Mouse (Mus musculus) kidney, adult 9 months (tissue): ENCODE measurements at regions not wholly inside any gene's neighbourhood (a gene's known extent, or its start where the extent isn't known, plus 50 kb on each side); places are given as distances from the start of the nearest gene placed in this dataset.

ENCODE experiments used
- DNase-seq: peaks from one replicate; pipeline ENCODE4 v3.0.0; 2022

- DNase-seq: peak; percentile 31
Observed at GRCm38 (mm10) chr10:92225071-92225470, 497.1 kb downstream of the Nedd1 start.

- DNase-seq: no peak
Observed at GRCm38 (mm10) chr10:92219310-92219709, 502.9 kb downstream of the Nedd1 start.

GRCm38 (mm10) chr10:92170856-92171255, 551.4 kb downstream of the Nedd1 start:
- DNase-seq: no peak

DNA sequence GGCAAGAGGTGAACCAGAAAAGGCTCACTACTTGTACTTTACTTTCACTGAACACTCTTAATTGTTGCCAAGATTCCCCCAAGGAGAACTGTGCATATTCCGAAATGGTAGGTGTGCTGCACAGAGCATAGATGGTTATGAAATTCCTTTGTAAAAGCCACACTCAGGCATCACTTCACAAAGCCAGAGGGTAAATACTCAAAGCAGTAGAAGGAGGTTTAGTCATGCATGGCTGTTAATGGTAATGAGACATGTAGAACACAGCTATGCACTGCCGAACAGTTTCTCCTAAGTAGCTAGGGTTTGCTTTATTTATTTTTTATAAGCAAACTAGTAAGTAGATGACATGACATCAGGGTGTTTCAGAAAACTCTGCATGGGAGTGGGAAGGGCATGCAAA, 556.2 kb downstream of the Nedd1 start:
- peak; percentile 9 for DNase-seq

- no peak for DNase-seq
Observed at GRCm38 (mm10) chr10:92164991-92165390, 557.2 kb downstream of the Nedd1 start.

- no peak for DNase-seq
Observed at GRCm38 (mm10) chr10:92164648-92164960, 557.6 kb downstream of the Nedd1 start.

DNA sequence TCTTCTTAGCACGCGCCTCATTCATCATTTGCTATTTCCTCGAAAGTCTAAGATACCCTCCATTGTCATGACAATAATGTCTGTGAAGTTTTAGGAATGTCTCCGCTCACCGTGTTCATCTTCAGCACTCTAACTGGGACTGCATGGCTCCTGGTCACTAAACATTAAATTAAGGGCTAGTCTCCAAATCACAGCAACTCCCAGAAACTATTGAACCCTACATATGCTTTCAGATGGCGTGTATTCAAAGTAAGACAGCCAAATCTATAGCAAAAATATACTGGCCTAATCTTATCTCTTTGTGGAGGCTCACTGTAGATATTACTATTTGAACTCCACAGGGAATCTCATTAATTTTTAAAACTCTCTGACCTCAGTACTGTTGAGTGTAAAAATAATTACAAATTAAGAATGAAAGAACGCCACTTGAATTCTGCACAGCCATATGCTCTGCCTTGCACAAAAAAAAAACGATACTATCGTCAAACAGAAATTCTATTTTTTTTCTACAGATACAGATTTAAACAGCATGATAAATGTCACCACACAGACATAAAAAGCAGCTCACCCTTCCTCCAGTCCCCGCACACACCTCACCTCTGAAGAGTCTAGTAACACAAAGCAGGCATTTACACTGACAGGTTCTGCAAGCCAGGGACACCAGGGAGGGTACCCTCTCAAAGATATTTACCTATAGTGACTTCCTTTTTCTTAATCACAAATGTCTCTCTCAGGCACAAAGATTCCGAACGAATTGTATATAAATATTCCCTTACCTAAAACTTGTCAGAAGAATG, 558.2 kb downstream of the Nedd1 start:
- DNase-seq: no peak

GRCm38 (mm10) chr10:92163071-92163504, 559.1 kb downstream of the Nedd1 start:
- no peak for DNase-seq

GRCm38 (mm10) chr10:92162473-92163011, 559.7 kb downstream of the Nedd1 start:
- no peak for DNase-seq

GRCm38 (mm10) chr10:92161501-92161900, 560.7 kb downstream of the Nedd1 start:
- DNase-seq: no peak

DNA sequence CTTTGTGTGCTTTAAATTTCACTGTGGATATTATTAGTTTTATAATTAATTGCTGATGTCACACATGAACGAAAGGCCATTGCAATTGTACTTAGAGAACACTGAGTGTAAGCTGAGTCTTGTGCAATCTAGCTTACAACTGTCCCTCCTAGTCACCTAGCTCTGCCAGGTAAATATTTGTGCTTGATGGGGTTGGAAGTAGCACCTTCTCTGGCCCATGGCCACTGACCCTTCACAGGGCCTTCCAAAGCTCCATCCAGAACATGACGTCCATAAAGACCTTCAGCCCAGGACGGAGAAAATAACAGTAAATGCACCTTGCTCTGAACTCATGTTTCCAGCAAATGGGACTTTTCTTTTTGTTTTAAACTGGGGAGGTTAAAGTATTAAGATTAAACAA, 576.0 kb downstream of the Nedd1 start:
- DNase-seq: no peak

GRCm38 (mm10) chr10:92135521-92135920, 586.7 kb downstream of the Nedd1 start:
- no peak for DNase-seq

DNA sequence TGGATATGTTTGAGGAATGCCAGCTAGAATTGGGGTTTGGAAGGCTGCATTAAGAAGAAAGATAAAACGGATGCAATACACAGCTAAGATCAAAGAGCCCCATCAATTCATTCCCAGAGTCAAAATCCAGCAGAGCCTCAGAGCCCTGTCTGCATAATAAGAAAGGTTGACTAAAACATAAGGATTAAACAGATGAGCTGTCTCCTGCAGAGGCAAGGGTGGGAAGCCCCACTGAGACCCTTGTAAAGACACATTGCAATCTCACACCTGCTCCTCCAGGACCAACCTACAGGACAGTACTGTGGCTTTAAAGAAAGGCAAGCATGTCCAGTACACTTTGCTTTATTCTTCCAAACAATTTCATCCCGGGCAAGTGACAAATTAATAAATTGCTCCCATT, 609.4 kb downstream of the Nedd1 start:
- DNase-seq: no peak

DNA sequence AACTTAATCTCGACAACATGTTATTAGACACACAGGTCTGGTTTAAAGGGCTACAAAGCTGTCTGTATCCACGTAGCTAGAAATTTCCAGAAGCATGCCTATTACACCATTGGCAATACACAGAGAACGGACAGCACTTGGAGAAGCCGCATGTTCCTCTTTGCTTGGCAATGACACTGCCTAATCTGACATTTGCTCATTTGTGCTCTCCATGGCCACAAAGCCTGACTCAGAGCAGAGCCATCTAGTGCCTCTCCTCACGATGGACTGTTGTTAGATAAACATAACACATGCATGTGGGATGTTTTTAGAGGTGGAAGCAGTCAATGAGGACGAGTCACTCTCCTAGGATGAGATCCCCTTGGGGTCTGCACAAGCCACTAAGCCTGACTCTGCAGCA, 615.9 kb downstream of the Nedd1 start:
- DNase-seq: no peak

DNA sequence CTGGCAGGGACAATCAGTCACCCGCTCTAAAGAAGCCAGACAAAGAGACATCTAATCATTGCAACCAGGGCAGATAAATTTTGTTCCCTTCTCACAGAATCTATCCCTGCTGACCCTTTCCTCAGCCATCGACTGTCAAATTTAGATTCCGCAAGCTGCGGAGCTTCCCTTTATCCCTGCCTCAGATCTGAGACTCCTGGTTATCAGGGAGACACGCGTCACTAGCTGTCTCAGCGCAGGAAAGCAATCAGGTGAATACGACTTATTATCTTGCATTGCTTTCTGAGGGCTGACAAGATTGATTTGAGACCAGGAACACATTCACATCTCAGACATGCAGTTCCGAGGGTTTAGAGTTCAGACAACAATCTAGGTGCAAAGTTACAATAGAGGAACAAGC, 618.3 kb downstream of the Nedd1 start:
- DNase-seq: no peak

DNA sequence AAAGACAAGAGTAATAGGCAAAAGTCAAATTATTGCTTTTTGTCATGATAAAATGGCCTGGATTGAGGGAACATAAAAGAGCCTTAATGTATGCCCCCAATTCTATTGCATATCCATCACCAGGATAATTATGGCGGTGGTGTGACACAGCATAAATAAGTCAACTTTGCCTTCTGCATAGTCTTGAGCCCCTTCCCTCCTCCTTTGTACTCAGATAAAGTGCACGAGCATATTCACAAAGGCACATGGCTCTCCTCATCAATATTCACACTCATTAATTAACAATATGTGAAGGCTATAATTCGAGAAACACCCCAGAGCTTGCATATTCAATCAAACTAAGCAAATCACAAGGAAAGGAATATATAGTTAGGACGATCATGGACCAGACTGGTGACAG, 619.5 kb downstream of the Nedd1 start:
- DNase-seq: no peak

- no peak for DNase-seq
Observed at GRCm38 (mm10) chr10:92097562-92097961, 624.7 kb downstream of the Nedd1 start.

DNA sequence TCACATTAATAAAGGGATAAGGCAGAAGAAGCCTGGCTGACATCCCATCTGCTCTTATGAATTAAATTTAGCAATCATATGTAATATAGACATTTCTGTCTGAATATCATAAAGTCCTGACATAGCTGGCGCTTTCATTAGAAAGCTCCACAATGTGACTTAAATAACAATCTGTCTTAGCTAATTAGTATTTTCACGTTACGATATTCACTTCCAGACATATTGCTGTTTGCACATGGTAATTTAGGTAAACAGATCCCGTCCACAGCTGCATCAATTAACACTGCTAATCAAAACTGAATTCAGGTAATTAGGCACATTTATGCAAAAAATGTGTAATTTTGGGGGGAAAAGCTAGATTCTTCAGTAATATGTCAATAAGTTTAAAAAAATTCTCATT, 625.1 kb downstream of the Nedd1 start:
- no peak for DNase-seq

DNA sequence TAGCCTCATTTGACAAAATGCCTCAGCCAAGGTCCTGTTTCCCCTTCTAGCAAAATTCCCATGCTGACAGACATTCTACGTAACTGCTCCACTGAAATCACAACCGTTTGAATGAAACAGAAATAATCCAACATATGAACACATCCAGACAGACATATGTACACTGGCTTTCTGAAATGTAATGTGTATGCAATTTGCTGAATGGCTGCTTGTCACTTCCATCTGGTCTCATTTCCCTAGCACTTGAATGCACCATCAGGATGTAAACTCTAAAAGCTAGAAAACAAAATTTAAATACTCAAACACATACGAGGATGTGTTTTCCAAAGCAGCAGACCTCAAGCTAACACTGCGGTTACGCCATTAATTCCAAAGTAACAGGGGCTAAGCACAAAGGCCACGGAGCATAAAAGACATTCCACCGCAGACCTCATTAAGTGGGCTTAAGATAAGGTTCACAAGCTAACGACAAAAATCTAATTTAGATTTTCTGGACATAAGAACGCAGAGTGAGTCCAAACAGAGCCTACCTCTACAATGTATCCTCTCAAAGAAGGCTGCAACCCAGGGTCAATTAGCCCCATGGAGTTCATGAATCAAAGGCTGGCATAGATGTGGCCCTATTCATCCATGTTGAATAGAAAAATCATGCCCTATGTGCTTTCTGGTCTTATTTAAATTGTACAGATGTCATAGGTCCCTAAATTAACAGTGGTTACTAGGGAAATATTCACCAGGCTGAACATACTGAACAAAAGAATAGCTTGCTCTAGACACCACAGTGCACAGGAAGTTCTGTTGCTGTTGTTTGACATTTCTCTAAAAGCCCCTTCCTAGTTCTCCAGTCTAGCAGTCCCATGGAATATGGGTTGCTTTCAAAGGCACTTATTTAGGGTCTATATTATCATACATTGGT, 630.5 kb downstream of the Nedd1 start:
- DNase-seq: no peak

GRCm38 (mm10) chr10:92082111-92082510, 640.1 kb downstream of the Nedd1 start:
- no peak for DNase-seq

DNA sequence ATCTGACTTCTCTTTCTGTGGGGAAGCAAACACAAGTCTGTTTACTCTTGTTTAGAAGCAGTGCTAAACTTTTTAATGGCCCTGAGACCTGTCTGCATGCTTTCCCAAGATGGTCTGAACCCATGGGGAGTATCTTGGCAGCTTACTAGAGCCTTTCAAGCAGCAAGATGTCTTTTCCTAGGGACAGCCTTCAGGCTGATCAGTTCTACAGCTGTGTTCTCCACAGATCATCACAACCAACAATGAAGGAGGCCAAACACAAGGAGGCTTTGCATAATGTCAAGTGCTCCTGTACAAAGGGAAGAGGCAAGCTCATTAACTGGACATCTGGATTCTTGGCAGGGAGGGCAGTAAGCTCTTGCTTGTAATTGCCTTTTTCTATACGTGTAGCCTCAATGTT, 641.0 kb downstream of the Nedd1 start:
- DNase-seq: no peak

GRCm38 (mm10) chr10:92079421-92079820, 642.8 kb downstream of the Nedd1 start:
- DNase-seq: no peak

DNA sequence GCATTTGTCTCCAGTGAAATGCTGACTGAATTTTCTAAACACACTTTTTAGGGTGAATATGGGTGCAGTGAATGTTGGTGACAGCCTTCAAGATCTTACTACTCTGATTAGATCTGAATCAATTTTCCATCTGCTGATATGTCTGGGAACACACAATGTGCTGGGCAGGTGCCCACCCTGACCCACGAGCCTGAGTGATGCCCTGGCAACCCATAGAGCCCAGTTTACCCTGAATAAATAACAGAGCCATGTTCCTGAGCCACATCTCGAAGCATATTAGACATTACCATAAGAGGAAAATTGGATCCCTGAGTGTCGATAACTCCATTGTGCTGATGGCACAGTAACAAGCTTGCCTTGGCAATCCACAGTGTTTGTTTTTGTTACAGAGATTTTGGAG, 644.9 kb downstream of the Nedd1 start:
- no peak for DNase-seq

- no peak for DNase-seq
Observed at GRCm38 (mm10) chr10:92076754-92077153, 645.5 kb downstream of the Nedd1 start.
